Mouse (Mus musculus): Measurements from ENCODE around the gene Nptn.

GRCm38 (mm10) chr9:58537774-58538173 is 44.3 kb upstream of the Nptn start:
- TF ChIP-seq GATA1 (IDR thresholded peaks at IDR 0.05; ENCODE audit: low read length) (no peak), TAL1 (IDR thresholded peaks at IDR 0.05; ENCODE audit: low read length) (no peak)

Measured in erythroblast, embryonic 14.5 days (primary cell).